Mouse (Mus musculus): ENCODE results near the gene Limd1. TPM values are rescaled to one million over a fixed set of nuclear protein-coding genes. Genes with fewer than 3 reads are reported as not detected.

The Limd1 gene
- polyA plus RNA-seq, 1 experiment from 2014 or later: 28.0 TPM

- H3K36me3 ChIP-seq (ENCODE audit: poor library complexity, severe bottlenecking): peaks cover 18% of the 10 kb centered on the region
- H3K27ac ChIP-seq: no peak overlapping the region
- no peak overlapping the region for H3K4me2 ChIP-seq
- no peak overlapping the region for H3K9ac ChIP-seq
- H3K9me3 ChIP-seq (replicated peaks): no peaks in the 10 kb centered on the region
- WGBS: 81% methylated on average over 2 of the region's 2 CpGs
- no peak overlapping the region for H3K4me3 ChIP-seq
- H3K4me1 ChIP-seq: 0 out of 2 replicates have a peak, but pooled peaks cover 2% of the 10 kb centered on the region
- no peaks in the 10 kb centered on the region for H3K27me3 ChIP-seq
- no peak for ATAC-seq
These were observed 28.9 kb downstream of the Limd1 start for GRCm38 (mm10) chr9:123507380-123507779.

GRCm38 (mm10) chr9:123508986-123509385 is 30.5 kb downstream of the Limd1 start:
- Histone ChIP-seq H3K36me3 (ENCODE audit: poor library complexity, severe bottlenecking) (peaks cover 20% of the 10 kb centered on the region), H3K27ac (no peak overlapping the region), H3K27me3 (no peaks in the 10 kb centered on the region), H3K9me3 (replicated peaks) (no peaks in the 10 kb centered on the region), H3K4me2 (no peak overlapping the region), H3K9ac (no peak overlapping the region), H3K4me3 (no peak overlapping the region), H3K4me1 (0 out of 2 replicates have a peak, but pooled peaks cover 2% of the 10 kb centered on the region)
- WGBS: 87% methylated on average over 2 of the region's 2 CpGs
- no peak for ATAC-seq

- no peaks in the 10 kb centered on the region for H3K9me3 ChIP-seq (replicated peaks)
- 0 out of 2 replicates have a peak, but pooled peaks cover 2% of the 10 kb centered on the region for H3K4me1 ChIP-seq
- peaks cover 20% of the 10 kb centered on the region for H3K36me3 ChIP-seq (ENCODE audit: poor library complexity, severe bottlenecking)
- H3K27me3 ChIP-seq: no peaks in the 10 kb centered on the region
- WGBS: 87% methylated on average over 8 of the region's 8 CpGs
- no peak overlapping the region for H3K4me3 ChIP-seq
- 0 out of 2 replicates have a peak, but pooled peaks have one; percentile 21 for ATAC-seq
- H3K27ac ChIP-seq: no peak overlapping the region
- H3K4me2 ChIP-seq: no peak overlapping the region
- no peak overlapping the region; the same call in 1 of the 2 replicates for H3K9ac ChIP-seq
These were observed 31.4 kb downstream of the Limd1 start for GRCm38 (mm10) chr9:123509638-123510604.

GRCm38 (mm10) chr9:123510926-123511325 is 32.4 kb downstream of the Limd1 start:
- 97% methylated on average over 5 of the region's 5 CpGs for WGBS
- H3K4me1 ChIP-seq: 0 out of 2 replicates have a peak, but pooled peaks cover 2% of the 10 kb centered on the region
- H3K9ac ChIP-seq: no peak overlapping the region
- no peaks in the 10 kb centered on the region for H3K27me3 ChIP-seq
- peaks cover 20% of the 10 kb centered on the region for H3K36me3 ChIP-seq (ENCODE audit: poor library complexity, severe bottlenecking)
- H3K4me2 ChIP-seq: no peak overlapping the region
- no peak for ATAC-seq
- no peak overlapping the region for H3K27ac ChIP-seq
- no peaks in the 10 kb centered on the region for H3K9me3 ChIP-seq (replicated peaks)
- H3K4me3 ChIP-seq: no peak overlapping the region

- 99% methylated on average over 2 of the region's 2 CpGs for WGBS
- H3K9me3 ChIP-seq (replicated peaks): no peaks in the 10 kb centered on the region
- no peak overlapping the region for H3K4me2 ChIP-seq
- no peaks in the 10 kb centered on the region for H3K27me3 ChIP-seq
- peaks cover 31% of the 10 kb centered on the region for H3K36me3 ChIP-seq (ENCODE audit: poor library complexity, severe bottlenecking)
- H3K9ac ChIP-seq: no peak overlapping the region
- no peak for ATAC-seq
- H3K27ac ChIP-seq: no peak overlapping the region
- H3K4me1 ChIP-seq: 0 out of 2 replicates have a peak, but pooled peaks cover 2% of the 10 kb centered on the region
- H3K4me3 ChIP-seq: no peak overlapping the region
These were observed 34.0 kb downstream of the Limd1 start for GRCm38 (mm10) chr9:123512482-123512881.

GRCm38 (mm10) chr9:123515087-123515486 is 36.6 kb downstream of the Limd1 start:
- Histone ChIP-seq H3K4me1 (no peaks in the 10 kb centered on the region), H3K27me3 (no peaks in the 10 kb centered on the region), H3K27ac (no peak overlapping the region), H3K9ac (no peak overlapping the region), H3K9me3 (replicated peaks) (no peaks in the 10 kb centered on the region), H3K36me3 (ENCODE audit: poor library complexity, severe bottlenecking) (peaks cover 57% of the 10 kb centered on the region), H3K4me3 (no peak overlapping the region), H3K4me2 (no peak overlapping the region)
- ATAC-seq: no peak
- 83% methylated on average over 2 of the region's 2 CpGs for WGBS

GRCm38 (mm10) chr9:123516641-123517385 is 38.3 kb downstream of the Limd1 start:
- Histone ChIP-seq H3K4me3 (no peak overlapping the region), H3K36me3 (ENCODE audit: poor library complexity, severe bottlenecking) (peaks cover 57% of the 10 kb centered on the region), H3K4me2 (no peak overlapping the region), H3K9me3 (replicated peaks) (no peaks in the 10 kb centered on the region), H3K9ac (no peak overlapping the region), H3K27ac (no peak overlapping the region), H3K27me3 (no peaks in the 10 kb centered on the region), H3K4me1 (no peaks in the 10 kb centered on the region)
- WGBS: 95% methylated on average over 7 of the region's 7 CpGs
- no peak for ATAC-seq

GRCm38 (mm10) chr9:123518969-123519894 is 40.7 kb downstream of the Limd1 start:
- H3K4me3 ChIP-seq: no peak overlapping the region
- no peaks in the 10 kb centered on the region for H3K27me3 ChIP-seq
- no peaks in the 10 kb centered on the region for H3K9me3 ChIP-seq (replicated peaks)
- H3K9ac ChIP-seq: no peak overlapping the region
- no peak overlapping the region for H3K4me2 ChIP-seq
- no peak for ATAC-seq
- peaks cover 45% of the 10 kb centered on the region for H3K36me3 ChIP-seq (ENCODE audit: poor library complexity, severe bottlenecking)
- no peak overlapping the region for H3K27ac ChIP-seq
- WGBS: 94% methylated on average over 13 of the region's 13 CpGs
- H3K4me1 ChIP-seq: no peaks in the 10 kb centered on the region

- no peak for ATAC-seq
- H3K4me3 ChIP-seq: no peak overlapping the region
- H3K27ac ChIP-seq: no peak overlapping the region
- H3K36me3 ChIP-seq (ENCODE audit: poor library complexity, severe bottlenecking): peaks cover 45% of the 10 kb centered on the region
- no peaks in the 10 kb centered on the region for H3K9me3 ChIP-seq (replicated peaks)
- no peaks in the 10 kb centered on the region for H3K4me1 ChIP-seq
- no peaks in the 10 kb centered on the region for H3K27me3 ChIP-seq
- H3K9ac ChIP-seq: no peak overlapping the region
- 89% methylated on average over 3 of the region's 3 CpGs for WGBS
- H3K4me2 ChIP-seq: no peak overlapping the region
These were observed 42.2 kb downstream of the Limd1 start for GRCm38 (mm10) chr9:123520735-123521134.

- Histone ChIP-seq H3K4me2 (no peak overlapping the region), H3K9me3 (replicated peaks) (no peaks in the 10 kb centered on the region), H3K4me3 (no peak overlapping the region), H3K27me3 (no peaks in the 10 kb centered on the region), H3K9ac (no peak overlapping the region), H3K36me3 (ENCODE audit: poor library complexity, severe bottlenecking) (peaks cover 22% of the 10 kb centered on the region), H3K4me1 (peaks cover 8% of the 10 kb centered on the region), H3K27ac (no peak overlapping the region)
- 31% methylated on average over 3 of the region's 3 CpGs for WGBS
- no peak for ATAC-seq
These were observed 45.2 kb downstream of the Limd1 start for GRCm38 (mm10) chr9:123523676-123524075.

- Histone ChIP-seq H3K36me3 (ENCODE audit: poor library complexity, severe bottlenecking) (peaks cover 8% of the 10 kb centered on the region), H3K9ac (no peak overlapping the region), H3K27me3 (no peaks in the 10 kb centered on the region), H3K9me3 (replicated peaks) (no peaks in the 10 kb centered on the region), H3K4me3 (no peak overlapping the region), H3K27ac (no peak overlapping the region), H3K4me1 (peaks cover 9% of the 10 kb centered on the region), H3K4me2 (no peak overlapping the region)
- WGBS: 0% methylated on average over 1 of the region's 1 CpGs
- ATAC-seq: no peak
These were observed 46.6 kb downstream of the Limd1 start for GRCm38 (mm10) chr9:123525095-123525494.

Data from forebrain, embryonic 13.5 days (tissue).